Mouse (Mus musculus) frontal cortex, postnatal 14 days (tissue): Measurements from ENCODE around the gene Aifm3.
A peak's percentile ranks its signal among the peaks of the same experiment; 100 is the strongest.
"Not testable (repeated sequence)": the region's sequence is repeated elsewhere in the genome, so short reads cannot be mapped to it uniquely, and the experiment has no call there.

Source experiments
- DNase-seq, 2 experiments: peaks; one replicate each; pipeline ENCODE4 v3.0.0; 2022; ENCODE audit warnings: low spot score in 2 of 2

Gene Aifm3

DNA sequence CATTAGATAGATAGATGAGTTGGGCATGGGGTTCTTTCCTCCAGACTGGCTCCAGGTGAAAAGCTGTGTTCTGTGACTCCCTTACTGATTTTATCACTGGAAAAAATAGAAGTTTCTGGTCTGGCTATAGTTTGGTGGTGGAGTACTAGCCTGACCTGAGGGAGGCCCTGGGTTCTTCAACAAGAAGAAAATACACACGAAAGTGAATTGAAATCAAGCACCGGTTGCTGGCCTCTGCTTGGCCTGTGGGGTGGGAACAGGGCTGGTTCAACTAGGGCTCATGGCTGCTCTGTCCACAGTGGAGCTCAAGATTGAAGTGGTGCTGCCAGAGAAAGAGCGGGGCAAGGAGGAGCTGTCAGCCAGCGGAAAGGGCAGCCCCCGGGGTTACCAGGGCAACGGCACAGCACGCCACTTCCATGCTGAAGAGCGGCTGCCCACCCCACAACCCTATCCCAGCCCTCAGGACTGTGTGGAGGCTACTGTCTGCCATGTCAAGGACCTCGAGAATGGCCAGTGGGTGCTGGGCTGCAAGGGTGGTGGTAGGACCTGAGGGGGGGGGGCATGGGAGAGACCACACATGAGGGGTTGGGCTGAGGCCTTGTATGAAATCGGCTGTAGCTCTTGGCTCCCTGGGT lies 10.0 kb downstream of the Aifm3 start:
- no peak for DNase-seq

DNA sequence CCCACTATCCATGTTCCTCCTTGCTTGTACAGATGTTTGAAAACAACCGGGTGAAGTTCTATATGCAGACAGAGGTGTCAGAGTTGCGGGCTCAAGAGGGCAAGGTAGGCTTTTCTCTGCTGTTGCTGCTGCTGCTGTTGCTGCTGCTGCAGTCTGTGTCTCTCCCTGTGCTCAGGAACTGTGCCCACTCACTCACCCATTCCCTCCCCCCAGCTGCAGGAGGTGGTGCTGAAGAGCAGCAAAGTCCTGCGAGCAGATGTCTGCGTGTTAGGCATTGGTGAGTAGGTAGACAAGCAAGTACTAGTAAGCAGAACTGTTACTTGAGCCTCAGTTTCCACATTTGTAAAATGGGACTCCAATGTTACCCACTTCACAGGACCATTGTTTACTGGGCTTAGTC lies 13.3 kb downstream of the Aifm3 start:
- DNase-seq: no peak

DNA sequence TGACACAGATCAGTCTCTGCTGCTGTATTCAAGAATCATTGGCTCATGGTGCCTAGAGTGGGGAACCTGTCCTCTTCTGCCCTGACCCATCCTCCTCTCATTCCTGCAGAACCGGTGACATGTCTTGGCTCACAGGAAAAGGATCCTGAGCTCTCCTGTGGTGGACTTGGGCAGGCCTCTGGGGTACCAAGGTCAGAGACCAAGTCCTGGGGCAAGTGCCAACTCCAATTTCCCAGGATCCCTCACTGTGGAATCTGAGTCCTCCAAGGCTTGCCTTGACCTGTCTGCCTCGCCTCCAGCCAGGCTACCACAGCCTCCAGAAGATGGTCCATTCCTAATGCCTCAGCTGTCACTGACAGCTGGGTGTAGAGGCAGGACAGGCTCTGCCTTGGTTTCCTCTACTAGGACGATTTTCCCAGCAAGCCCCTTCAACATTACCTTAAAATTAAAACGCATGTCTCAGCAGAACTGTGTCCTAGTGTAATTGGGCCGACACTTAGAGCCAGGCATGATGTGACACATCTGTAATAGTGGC lies 17.7 kb downstream of the Aifm3 start:
- no peak for DNase-seq

DNA sequence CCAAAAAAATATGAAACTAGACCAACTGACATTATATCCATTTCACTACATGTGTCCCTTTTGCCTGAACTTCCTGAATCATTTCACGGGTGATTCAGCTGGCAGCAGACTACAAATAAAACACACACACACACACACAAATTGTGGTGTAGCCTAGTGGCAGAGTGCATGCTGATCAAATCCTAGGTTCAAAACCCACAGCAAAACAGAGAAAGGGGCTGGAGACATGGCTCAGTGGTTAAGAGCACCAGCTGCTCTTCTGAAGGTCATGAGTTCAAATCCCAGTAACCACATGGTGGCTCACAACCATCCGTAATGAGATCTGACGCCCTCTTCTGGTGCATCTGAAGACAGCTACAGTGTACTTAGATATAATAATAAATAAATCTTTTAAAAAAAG lies 18.6 kb downstream of the Aifm3 start:
- not testable (repeated sequence) for DNase-seq

DNA sequence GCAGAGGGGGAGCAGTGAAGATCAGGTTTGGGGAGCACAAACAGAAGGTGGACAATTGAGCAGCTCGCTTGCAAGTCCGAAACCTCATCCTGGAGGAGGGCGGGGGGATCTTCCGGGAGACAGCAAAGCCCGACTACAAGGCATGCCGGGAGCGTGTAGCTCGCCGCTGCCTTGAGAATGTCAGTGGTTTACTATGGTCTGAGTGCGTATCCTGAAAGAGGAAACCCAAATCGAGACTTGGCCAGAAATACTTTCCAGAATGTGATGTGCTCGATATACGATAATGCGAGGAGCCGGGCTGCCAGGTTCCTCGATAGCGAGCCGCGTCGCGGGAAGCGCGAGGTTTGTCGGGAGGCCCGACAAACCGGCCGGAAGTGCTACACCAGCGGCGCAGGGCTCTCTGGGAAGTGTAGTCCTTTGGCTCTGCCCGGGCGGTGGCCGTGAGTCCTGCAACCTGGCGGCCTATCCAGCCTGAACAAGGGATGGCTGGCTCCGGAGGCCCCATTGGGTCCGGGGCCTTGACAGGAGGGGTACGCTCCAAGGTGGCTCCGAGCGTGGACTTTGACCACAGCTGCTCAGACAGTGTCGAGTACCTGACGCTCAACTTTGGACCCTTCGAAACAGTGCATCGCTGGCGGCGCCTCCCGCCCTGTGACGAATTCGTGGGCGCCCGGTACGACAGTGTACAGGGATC lies 19.3 kb downstream of the Aifm3 start, which contains the start of gene Lztr1:
TSS of gene Lztr1 (plus strand) at position 143 of the 694 bp plus-strand sequence.
- peak; percentile 79 to 86 for DNase-seq

DNA sequence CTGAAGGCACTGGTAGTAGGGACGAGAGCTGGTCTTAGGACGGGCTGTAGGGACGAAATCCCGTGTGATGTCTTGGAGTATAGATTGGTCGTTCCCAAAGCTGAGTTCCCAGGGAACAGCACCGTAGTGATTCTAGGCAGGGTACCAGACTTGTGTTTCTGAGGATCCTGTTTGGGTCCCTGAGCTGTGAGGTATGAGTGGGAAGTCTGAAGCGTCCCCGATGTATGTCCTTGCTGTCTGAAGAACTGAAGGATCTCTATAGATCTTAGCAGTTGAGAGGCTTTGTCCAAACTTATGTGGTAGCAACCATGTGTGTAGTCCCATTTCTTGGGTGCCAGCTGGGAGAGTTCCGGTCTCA lies 19.8 kb downstream of the Aifm3 start:
- no peak for DNase-seq

DNA sequence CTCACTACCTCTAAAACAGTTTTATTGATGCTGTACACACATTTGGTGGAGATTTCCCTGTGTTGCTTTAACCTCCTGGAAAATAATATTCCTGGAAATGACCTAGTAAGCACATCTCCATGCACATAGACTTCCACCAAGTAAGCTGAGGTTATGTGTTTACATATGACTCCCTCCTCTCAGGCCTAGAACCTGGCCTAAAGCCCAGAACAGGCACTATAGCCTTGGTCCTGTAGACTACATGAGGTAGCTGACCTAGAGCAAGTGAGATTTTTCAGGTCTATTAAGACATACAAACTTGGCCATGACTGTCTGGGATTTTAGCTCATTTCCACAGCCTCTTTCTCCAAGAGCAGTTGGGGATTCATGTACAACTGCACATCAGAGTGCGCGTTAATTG lies 20.7 kb downstream of the Aifm3 start:
- DNase-seq: no peak

DNA sequence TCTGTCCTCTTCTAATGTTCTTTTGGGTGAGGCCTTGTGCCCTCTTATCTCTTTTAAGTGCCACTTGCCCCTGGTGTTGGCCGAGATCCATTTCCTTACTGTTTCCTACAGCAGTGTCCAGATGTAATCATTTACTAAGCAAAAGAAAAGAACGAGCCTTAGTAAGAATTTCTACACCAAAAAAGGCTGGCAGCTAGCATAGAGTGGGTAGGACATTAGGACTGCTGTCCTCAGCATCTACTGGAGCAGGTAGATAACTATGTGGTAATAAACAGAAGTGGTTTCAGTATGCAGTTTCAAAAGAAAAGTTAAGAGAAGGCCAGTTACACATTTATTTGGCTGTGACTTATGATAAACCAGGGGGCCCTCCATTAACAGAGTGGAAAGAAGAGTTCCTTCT lies 21.3 kb downstream of the Aifm3 start:
- DNase-seq: no peak

DNA sequence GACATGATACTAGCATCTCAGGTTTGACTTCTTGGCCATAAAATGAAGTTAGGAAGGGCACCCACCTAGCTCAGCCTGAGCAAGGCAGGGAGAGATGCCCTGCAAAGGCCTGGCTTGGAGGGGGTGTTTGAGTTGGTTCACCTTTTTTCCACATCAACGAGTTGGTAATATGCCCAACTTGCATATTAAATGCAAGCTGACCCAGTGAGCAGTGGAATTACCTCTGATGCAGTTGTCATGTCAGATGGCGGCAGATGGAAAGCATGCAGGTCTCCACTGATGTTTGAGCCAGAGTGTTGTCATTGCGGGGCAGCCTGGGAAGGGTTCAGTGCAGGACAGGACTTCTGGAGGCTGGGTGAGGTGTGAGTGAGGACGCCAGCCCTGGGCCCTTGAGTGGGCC lies 22.0 kb downstream of the Aifm3 start:
- no peak for DNase-seq

DNA sequence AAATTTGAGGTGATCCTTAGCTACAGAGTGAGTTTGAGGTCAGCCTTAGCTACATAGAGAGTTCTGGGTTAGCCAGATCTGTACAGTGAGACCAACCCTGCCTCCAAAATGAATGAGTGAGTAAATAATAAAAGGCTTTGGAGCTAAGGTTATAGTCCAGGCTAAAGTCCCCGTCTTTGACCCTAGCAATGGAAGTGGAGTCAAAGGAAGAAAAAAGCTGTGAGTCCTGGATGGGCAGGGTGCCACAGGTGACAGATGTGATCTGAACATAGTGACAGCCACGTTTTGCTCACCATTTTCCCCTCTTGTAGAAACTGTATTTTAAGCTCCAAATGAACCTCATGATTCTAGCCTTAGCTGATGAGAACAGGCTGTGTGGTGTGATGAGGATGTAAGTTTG lies 29.5 kb downstream of the Aifm3 start:
- DNase-seq: no peak

DNA sequence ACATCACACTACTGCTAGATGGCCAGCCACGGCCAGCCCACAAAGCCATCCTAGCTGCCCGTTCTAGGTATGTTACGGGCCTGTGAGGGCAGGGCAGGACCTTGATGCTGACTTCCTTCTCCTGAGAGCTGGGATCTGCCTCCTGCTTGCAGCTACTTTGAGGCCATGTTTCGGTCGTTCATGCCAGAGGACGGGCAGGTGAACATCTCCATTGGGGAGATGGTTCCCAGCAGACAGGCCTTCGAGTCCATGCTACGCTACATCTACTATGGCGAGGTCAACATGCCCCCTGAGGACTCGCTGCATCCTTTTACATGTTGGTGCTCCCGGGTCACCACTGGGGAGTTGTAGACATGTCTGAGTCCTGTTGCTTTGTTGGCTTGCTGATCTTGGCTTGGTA lies 34.7 kb downstream of the Aifm3 start:
- DNase-seq: no peak

DNA sequence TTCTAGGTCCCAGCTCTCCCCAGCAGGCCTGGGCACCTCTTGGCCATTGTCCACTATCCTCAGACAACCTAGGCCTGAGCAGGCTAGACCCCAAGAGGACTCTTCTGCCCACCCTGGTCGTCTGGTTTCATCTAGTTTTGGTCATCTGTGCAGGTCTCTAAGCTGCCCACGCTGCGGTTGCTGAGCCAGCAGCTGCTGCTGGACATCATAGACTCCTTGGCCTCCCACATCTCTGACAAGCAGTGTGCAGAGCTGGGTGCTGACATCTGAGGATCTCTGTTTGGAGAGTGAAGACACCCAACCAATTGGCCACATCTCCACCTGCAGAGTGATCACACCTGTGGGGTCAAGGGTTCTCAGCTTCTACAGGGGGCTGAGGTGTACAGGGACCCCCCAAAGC lies 36.1 kb downstream of the Aifm3 start:
- no peak for DNase-seq

DNA sequence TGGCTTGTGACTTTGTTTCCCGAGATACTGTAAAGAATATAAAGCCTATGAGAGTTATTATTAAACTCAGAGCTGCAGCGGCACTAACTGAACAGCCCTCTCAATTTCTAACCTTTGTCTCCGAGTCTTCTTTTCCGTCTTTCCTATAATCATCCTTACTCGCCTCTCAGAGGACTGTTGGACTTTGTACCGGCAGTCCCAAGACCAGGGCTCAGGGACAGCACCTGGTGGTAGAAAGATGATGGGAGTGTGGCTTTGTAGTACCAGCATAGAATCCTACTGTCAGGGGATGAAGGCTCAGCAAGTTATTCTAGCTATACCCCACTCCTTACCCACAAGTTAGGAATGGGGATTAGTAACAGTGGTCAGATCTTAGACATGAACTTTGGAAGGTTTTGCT lies 36.8 kb downstream of the Aifm3 start:
- no peak for DNase-seq

DNA sequence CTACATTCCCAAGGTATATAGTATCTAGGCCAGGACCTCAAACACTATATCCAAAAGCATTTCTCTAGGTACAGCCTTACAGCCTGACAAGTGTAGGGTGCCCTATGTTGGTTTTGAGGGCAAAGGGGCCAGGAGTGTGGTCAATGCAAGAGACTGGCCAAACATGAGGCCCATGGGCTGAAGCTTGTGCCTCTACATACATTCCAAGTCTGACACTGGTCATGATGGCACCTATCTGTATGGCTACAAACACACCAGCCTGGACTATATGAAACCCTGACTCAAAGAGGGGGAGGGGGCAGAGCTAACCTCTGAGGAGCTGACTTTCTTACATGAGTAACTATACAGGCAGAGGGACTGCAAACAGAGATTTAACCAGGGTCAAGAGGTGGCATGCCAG lies 38.2 kb downstream of the Aifm3 start:
- DNase-seq: no peak

DNA sequence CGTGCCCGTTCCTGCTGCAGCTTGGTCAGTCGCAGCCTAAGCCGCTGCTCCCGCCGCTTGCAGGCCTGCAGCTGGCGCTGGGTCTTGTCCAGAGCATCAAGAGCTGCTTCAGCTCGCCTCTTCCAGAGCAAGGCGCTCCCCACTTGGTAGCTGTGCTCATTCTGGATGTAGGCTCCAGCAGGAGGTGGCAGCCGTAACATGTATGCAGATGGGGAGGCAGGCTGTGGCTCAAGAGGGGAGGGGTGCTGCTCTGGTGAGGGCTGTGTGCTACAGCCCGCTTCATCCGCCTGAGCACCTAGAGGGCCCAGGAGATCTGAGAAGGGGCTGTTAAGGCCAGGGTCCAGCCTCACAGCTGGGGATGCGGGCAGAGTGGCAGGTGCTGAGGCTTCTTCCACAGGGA lies 38.9 kb downstream of the Aifm3 start:
- no peak for DNase-seq

DNA sequence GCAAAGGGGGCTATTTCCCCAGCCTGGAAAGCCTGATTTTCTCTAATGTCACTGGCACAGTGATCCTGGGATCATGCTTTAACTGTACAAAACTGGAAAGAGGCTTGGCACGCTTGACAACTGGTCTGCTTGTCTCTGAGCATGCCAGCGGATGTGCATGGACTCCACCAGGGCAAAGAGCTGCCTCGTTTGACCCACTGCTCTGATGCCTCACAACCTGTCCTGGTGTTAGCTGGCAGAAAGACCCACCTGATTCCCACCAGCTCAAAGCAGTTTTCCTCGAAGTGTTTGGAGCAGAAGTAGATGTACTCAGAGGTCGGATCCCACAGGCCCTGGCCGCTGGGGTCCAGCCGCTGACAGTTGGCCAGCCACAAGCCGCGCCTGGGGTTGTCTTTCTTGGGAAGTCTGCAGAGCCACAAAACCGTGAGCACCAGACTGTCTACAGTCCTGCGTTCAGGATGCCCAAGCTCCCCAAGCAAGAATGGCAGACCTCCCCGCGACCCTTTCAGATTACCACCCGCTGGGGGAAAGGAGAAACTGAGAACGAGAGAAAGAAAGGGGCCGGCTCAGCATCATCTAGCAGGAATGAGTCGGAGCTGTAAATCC lies 40.7 kb downstream of the Aifm3 start:
- no peak for DNase-seq

DNA sequence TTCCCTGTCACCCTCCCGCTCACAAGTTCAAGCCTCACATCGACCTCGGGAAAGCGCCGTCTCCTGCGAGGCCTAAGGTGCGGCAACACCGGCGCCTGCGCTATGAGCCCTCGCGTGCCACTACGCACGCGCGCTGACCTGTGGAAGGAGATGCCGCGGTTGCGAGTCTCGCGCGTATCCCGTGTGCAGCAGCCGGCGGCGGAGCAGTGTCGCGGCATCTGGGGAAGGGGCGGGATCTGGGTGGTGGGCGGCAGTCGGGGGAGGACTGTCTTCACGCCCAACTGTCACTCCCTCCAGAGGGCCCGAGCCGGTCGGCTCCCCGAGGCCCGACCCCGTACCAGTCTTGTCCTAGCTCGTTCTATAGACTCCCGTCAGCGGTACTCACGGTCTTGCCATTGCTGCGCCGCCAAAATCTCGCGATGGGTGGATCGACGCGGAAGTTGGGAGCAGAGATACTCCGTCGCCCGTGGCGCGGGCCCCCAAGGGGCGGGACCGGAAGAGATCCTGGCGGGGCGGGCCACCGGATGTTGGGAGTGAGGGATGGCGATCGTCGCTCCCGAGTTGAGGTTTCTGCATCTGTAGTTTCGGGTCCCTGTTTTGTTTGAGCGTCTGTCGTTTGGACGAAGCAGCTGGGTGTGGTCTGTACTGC lies 41.4 kb downstream of the Aifm3 start, which contains the start of gene Thap7:
TSS of gene Thap7 (minus strand) at position 497 of the 649 bp plus-strand sequence.
- peak; percentile 93 to 95 for DNase-seq

DNA sequence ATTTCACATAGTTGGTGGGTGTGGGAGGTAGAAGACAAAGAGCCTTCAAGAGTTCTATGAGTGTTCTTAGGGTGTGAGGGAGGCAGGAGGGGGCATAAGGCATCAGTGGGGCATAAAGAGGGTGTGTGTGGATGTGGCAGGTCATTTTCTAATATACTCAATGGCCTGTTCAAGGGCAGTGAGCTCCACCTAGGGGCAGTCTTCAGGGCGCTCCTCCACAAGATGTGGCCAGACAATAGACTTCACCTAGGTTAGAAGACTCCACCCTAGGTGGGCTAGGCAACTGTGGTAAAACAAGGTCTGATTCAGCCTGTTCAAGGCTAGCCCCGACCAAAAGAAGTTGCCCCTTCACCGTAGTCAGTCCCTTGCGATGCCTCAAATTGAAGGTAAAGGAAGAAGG lies 42.9 kb downstream of the Aifm3 start:
- DNase-seq: no peak

DNA sequence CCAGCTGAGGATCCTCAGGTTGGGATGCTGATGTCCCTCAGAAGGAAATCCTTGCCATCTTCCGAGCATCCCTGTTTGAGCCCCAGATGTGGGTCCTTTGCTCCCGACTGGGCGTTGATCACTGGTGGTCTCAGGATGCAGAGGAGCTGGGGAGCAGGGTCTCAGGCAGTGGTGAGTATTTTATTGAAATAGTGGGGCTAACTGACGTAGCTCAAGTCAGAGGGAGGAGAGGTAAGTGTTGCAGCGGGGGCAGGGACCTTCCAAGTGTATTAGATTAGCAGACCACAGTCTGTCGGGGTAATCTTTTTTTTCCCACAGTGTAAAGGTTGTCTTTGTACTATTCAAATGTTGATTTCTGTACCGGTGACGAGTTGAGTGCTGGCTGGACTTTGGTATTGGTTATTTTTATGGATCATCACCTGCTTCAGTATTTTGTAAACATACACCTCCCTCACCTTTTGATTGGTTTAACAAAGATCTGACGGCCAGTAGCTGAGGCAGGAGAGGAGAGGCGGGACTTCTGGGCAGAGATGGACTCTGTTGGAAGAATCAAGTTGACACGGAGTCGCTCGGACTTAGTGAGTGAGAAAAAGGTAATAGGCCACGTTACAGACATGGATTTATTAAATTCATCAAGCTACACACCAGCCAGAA lies 43.4 kb downstream of the Aifm3 start:
- DNase-seq: no peak

DNA sequence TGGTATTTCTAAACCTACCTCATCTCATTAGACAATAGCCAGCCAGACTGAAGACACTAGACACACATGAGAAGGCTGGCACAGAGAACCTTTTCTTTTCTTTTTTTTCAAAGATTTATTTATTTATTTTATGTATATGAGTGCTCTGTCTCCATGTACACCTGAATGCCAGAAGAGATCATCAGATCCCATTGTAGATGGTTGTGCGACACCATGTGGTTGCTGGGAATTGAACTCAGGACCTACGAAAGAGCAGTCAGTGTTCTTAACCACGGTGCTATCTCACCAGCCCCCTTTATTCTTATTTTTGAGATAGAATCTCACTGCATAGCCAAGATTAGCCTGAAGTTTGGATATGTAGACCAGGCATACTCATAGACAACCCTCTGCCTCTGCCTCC lies 47.2 kb downstream of the Aifm3 start:
- DNase-seq: no peak

DNA sequence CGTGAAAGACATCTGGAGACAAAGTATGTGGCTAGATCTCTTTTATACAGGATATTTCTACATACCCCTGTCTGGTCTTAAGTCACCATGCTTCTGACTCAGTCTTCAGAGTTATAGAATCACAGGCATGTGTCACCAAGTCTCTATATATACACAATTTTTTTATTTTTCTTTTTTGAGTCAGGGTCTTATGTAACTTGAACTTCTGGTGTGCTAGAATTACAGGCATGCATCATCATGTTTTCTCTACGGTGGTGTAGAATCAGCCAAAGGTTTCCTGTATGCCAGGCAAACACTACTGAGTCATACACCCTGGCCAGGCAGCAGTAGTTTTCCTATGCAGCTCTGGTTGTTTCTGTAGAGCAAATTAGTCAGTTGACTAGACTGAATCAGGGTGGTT lies 53.2 kb downstream of the Aifm3 start:
- DNase-seq: no peak

DNA sequence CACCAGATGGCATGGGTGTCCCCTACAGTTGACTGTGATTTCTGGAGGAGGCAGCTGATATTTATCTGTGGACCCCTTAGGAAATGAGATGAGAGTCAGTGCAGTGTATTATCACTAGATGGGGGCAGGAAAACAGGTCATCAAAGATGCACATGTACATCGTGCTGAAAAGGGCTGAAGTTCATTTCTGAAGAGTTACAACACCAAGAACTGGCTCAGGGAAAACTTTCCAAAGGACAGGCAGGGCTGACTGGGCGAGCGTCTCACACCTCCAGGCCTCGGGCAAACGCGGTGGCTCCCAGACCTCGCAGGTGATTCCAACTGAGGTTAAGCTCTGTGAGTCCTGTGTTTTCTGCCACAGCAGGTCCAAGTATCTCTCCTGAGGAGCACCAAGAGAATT lies 63.4 kb downstream of the Aifm3 start:
- DNase-seq: no peak
